Mouse (Mus musculus) olfactory bulb, adult 2 months (tissue): ENCODE results near the gene Arhgap35.

ENCODE experiments used
- CTCF ChIP-seq: fragments of 200-500 bp; IDR thresholded peaks from 2 replicates; pipeline ENCODE4 v1.5.1; 2012; ENCODE audit warnings: low read depth, mild to moderate bottlenecking, low read length, moderate library complexity; ENCODE audit not compliant: insufficient read depth
- POLR2A ChIP-seq: fragments of 200-500 bp; IDR thresholded peaks from 2 replicates; pipeline ENCODE4 v1.6.1; 2012; ENCODE audit warnings: mild to moderate bottlenecking, low read depth, low read length, moderate library complexity; ENCODE audit not compliant: insufficient read depth

- TF ChIP-seq CTCF (no peak), POLR2A (no peak)
These were observed 60.6 kb downstream of the Arhgap35 start for GRCm38 (mm10) chr7:16554215-16554614.
